Mouse (Mus musculus) urinary bladder, postnatal 25 days (tissue): Measurements from ENCODE around the gene Nudt17.
A peak's percentile ranks its signal among the peaks of the same experiment; 100 is the strongest.
"Not testable (repeated sequence)": the region's sequence is repeated elsewhere in the genome, so short reads cannot be mapped to it uniquely, and the experiment has no call there.

Experiments
- DNase-seq: peaks from one replicate; pipeline ENCODE4 v3.0.0; 2022; ENCODE audit warnings: low spot score

Gene Nudt17

DNA sequence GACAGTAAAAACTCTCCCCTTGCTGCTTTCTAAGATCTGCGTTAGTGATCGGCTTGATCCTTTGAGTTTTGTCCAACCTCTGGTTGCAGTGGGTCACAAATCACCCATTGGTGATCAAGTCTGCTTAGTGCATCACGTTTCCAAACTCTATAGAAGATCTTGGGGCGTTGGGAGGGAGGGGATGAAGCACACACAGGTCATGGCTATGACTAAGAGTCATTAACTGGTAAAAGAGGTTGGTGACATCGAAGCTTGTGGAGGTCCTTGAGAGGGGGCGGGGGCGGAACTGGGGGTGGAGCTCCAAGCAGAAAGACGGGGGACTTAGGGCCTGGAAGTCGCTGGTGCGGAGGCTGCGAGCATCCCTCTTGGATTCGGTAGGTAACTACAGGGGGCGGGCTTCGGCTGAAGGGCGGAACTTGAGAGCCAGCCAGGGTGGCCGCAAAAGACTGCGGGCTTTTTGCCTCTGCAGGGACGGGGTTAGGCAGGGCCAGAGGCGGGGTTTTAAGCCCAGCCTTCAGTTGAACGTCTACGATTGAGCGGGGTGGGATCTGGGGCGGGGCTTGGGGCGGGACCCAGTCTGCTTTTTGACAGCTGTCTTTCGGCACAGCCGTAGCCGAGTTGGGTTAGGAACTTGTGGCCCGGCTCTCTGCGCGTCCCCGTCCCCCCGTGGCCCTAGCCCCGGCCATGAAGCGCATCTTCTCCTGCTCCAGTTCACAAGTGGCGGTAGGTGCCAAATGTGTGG lies 38.5 kb downstream of the Nudt17 start, which contains the start of gene Ankrd35:
Ankrd35 (plus strand) TSS at position 405 of the 742 bp plus-strand sequence.
- peak; percentile 68 for DNase-seq

DNA sequence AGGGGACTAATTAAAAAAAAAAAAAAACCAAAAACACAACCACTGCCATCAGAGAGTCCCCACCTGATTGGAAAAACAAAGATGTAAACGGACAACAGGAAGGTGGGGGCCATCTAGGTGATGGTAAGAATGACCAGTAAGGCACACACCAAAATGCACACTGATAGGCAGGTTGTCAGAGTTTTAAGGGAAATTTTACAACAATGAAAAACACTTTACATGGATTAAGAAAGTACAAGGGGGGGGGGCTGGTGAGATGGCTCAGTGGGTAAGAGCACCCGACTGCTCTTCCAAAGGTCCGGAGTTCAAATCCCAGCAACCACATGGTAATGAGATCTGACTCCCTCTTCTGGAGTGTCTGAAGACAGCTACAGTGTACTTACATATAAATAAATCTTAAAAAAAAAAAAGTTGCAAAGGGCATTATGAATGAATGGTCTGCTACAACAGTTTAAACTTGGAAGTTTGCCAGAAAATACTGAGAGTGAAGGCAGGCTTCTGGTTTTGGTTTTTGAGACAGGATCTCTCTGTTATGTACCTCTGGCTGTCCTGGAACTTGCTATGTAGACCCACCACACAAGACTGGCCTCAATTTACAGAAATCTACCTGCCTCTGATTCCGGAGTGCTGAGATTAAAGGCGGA lies 39.8 kb downstream of the Nudt17 start:
- no peak for DNase-seq

DNA sequence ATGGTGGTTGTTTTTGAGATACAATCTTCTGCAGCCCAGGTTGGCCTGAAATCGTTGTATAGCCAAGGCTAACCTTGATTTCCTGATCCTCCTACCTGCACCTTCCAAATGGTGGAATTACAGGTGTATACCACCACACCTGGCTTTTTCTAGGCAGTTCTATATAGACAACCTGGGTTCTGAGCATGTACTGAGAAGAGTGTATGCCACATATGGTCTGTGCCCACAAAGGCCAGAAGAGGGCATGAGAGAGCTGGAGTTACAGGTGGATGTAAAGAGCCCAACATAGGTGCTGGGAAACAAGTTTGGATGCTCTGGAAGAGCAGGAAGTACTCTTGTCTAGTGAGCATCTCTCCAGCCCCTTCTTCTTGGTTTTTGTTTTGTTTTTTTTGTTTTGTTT lies 41.0 kb downstream of the Nudt17 start:
- no peak for DNase-seq

- DNase-seq: no peak
Observed at GRCm38 (mm10) chr3:96666916-96667315, 41.4 kb downstream of the Nudt17 start.

DNA sequence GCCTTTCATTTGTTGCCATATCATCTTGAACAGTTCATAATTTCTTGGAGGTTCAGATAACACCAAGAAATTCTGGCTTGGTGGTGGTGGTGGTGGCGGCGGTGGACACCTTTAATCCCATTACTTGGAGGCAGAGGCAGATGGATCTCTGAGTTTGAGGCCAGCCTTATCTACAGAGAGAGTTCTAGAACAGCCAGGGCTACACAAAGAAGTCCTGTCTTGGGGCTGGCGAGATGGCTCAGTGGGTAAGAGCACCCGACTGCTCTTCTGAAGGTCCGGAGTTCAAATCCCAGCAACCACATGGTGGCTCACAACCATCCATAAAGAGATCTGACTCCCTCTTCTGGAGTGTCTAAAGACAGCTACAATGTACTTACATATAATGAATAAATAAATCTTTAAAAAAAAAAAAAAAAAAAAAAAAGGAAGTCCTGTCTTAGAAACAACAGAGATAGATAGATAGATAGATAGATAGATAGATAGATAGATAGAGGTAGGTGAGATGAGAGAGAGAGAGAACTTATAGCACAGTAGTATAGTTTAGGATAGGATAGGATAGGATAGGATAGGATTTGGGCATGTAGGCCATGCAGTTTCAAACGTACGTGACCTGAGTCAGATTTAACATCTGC lies 42.5 kb downstream of the Nudt17 start:
- not testable (repeated sequence) for DNase-seq

- peak; percentile 79 for DNase-seq
Observed at GRCm38 (mm10) chr3:96663432-96664239, 44.7 kb downstream of the Nudt17 start.

- DNase-seq: no peak
Observed at GRCm38 (mm10) chr3:96662731-96663316, 45.5 kb downstream of the Nudt17 start.

- DNase-seq: no peak
Observed at GRCm38 (mm10) chr3:96660901-96661300, 47.5 kb downstream of the Nudt17 start.
